Mouse (Mus musculus) CH12F3 (cell line): Measurements from ENCODE around the gene Adgra3.

Experiments
- in situ Hi-C: fragments of 300-500 bp; cut with MboI; formaldehyde crosslinking; loops from 2 replicates; pipeline ENCODE4 v1.14.3; 2020; ENCODE audit warnings: low sequenced_read_pairs

Adgra3 gene

GRCm38 (mm10) chr5:49979246-49979645 lies 79.6 kb downstream of the Adgra3 start:
- in situ Hi-C loops, result no loop called here

DNA sequence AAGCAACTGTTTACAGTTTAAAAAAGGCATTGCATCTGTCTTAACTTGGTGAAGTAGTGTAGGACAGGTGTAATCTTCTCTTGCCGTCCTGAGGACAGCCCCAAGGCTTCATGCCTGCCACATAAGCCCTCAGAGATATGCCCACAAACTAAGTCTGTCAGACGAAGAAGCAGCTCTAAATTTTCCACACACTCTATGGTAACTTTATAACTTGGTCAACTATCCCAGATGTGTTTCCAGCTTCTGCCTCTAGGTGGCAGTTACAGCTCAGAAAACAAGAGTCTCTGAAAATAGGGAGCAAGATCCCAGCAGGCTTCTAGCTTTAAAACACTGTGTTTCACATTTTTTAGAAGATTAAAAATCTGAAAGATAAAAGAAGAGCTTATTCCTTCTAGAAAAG lies 82.8 kb downstream of the Adgra3 start:
- in situ Hi-C loops, result no loop called here

- in situ Hi-C loops, result no loop called here
Measured at GRCm38 (mm10) chr5:49974211-49974610, 84.6 kb downstream of the Adgra3 start.

DNA sequence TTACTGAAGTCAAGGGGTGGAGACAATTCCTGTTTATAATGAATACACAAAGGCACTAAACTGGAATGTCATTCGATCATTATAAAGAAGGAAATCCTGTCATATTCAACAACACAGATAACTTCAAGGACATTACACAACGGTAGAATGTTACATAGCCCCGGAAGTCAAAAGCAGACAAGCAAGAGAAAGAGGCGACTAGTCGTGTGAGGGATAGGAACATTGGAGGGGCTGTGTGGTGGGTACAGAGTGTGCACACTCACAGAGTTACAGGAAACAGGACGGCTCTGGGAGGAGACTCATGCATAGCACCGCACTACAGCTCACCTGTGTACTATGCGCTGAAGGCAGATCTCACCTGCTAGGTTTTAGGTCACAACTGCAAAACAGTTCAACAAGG lies 89.1 kb downstream of the Adgra3 start:
- in situ Hi-C loops, result no loop called here

DNA sequence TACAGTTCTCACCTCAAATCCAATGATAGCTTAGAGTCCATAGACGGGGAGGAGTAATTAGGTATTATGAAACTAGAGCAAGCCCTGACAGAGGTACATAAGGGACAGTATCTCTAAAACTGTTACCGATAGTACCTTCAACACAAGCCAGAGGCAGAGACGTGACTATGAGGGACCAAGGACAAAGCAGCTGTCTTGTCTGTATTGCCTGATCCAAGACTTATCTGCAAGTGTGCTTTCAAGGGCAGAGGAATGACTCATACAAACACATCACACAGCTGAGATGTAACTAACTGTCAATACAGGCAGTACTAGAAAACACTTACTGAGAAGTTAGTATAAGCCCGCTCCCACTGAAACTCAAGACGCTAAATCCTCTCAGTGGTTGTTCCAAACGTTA lies 91.1 kb downstream of the Adgra3 start:
- in situ Hi-C loops, result no loop called here

DNA sequence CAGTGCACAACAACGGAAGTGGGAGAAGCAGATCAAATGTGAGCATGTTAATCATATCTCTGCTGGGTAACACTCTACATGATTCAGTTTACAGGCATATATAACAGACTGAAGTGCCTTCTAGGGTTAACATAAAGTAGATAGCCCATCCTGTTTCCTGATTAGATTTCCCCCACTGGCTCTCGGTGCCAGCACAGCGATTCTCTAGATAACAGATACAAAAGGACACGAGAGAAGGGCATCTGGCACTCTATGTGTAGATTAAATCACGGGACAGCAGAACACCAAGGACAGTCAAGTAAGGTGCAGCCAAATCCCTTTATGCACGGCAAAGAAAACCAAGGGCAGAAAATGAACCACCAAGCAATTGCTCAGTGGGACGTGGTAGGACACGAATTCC lies 93.0 kb downstream of the Adgra3 start:
- in situ Hi-C loops, result no loop called here

- in situ Hi-C loops, result no loop called here
Measured at GRCm38 (mm10) chr5:49961478-49962431, 97.1 kb downstream of the Adgra3 start.

DNA sequence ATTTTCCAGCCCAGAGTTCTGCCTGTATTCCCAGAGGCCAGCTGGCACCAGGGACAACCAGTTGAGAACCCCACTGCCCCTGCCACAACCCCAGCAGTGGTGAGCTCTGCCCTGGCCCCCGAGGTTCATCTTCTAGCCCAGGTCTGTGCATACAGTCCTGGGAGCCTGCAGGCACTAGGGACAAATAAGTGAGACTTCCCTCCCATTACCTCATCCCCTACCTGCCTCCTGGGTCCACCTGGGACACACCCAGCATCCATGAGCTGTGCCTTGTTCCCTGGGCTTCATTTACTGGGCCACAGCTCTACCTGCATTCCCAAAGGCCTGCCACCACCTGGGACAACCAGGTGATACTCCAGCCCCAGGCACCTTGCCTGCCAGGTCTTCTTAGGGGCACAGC lies 122.5 kb downstream of the Adgra3 start:
- in situ Hi-C loops, result no loop called here

DNA sequence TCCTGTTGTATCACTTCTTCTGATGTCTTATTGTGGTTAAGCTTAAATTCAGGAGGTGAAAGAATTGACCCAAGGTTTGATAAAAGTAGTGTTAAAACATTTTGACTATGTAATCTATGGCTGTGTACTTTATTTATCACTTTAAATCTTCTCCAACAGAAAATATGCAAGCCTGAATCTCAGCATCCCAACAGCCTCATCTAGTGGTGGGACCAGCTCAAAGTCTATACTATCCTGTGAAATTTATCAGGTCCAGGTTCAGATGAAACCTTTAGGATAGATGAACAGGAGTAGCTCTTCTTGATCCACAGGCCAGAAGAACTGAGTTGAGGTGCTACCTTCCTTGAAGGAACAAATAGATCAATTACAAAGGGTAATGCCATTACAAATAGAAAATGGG lies 134.1 kb downstream of the Adgra3 start:
- in situ Hi-C loops, result no loop called here

DNA sequence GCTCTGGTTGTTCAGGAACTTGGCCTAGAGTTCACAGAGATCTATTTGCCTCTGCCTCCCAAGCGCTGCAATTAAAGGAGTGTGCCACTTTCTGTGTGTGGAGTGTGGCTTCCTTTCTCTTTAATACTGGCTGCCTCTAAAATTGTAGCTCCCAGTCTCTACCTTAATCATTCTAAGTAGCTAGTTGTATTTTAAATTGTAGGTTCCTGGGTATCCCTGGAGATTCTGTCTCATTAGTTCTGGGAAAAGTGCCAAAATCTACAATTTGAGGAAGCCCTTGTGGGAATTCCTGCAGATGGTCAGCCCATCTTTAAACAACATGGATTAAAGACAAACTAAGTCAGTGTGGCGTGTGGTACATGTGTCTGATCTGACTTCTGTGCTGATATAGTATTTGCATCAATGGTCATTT lies 143.1 kb downstream of the Adgra3 start:
- in situ Hi-C loops, result no loop called here
